Mouse (Mus musculus): ENCODE data around the gene Hmox2. TPM values are rescaled to one million over a fixed set of nuclear protein-coding genes. Genes with fewer than 3 reads are reported as not detected.
A peak's percentile ranks its signal among the peaks of the same experiment; 100 is the strongest.
"Not testable (repeated sequence)": the region's sequence is repeated elsewhere in the genome, so short reads cannot be mapped to it uniquely, and the experiment has no call there.

Gene Hmox2
- 102 and 107 TPM in 2 replicates for polyA plus RNA-seq (2015; fragmentation: Nextera tagmentation; extraction: Ambion mirVana)

- WGBS: 5% methylated on average over 35 of the region's 35 CpGs
- DNase-seq (ENCODE audit: low spot score) (peak; percentile 93), ATAC-seq (replicated peaks; ENCODE audit: low FRiP score, low read depth) (peak; percentile 93)
- peak within 1 kb of the TSS; percentile 86 for H3K27ac ChIP-seq
- no peak for TF ChIP-seq CTCF (IDR thresholded peaks at IDR 0.05; ENCODE audit: low read depth)
- H3K4me1 ChIP-seq (replicated peaks; ENCODE audit: insufficient read depth, low read length): 0 out of 2 replicates have a peak, but pooled peaks cover 4% of the 10 kb centered on the region
- no peaks in the 10 kb centered on the region for H3K9me3 ChIP-seq (replicated peaks; ENCODE audit: low read length)
- no peaks in the 10 kb centered on the region for H3K27me3 ChIP-seq (ENCODE audit: insufficient read depth, low read length)
- H3K4me2 ChIP-seq (ENCODE audit: low read length): peak within 1 kb of the TSS; percentile 77
- peak within 1 kb of the TSS; percentile 78 for H3K4me3 ChIP-seq (replicated peaks; ENCODE audit: low read depth, low read length)
- H3K9ac ChIP-seq (ENCODE audit: low read depth, low read length): peak within 1 kb of the TSS; percentile 84
- H3K36me3 ChIP-seq (ENCODE audit: insufficient read depth, low read length): no peaks in the 10 kb centered on the region
Measured at GRCm38 (mm10) chr16:4725780-4726527, at the start of gene Hmox2. Hmox2 (plus strand) TSS chr16:4726361.

- Histone ChIP-seq H3K27me3 (ENCODE audit: insufficient read depth, low read length) (no peaks in the 10 kb centered on the region), H3K9me3 (replicated peaks; ENCODE audit: low read length) (no peaks in the 10 kb centered on the region), H3K9ac (ENCODE audit: low read depth, low read length) (0 out of 2 replicates have a peak overlapping the region, but pooled peaks have one; percentile 13), H3K36me3 (ENCODE audit: insufficient read depth, low read length) (peaks cover 29% of the 10 kb centered on the region), H3K4me2 (ENCODE audit: low read length) (no peak overlapping the region), H3K4me1 (replicated peaks; ENCODE audit: insufficient read depth, low read length) (peaks cover 8% of the 10 kb centered on the region; the same call in 1 of the 2 replicates), H3K4me3 (replicated peaks; ENCODE audit: low read depth, low read length) (no peak overlapping the region), H3K27ac (no peak overlapping the region)
- DNase-seq (ENCODE audit: low spot score) (no peak), ATAC-seq (replicated peaks; ENCODE audit: low FRiP score, low read depth) (no peak)
- 89% methylated on average over 5 of the region's 5 CpGs for WGBS
- TF ChIP-seq CTCF (IDR thresholded peaks at IDR 0.05; ENCODE audit: low read depth): no peak
Measured at GRCm38 (mm10) chr16:4676836-4677235, 49.3 kb upstream of the Hmox2 start.

- no peak overlapping the region for H3K27ac ChIP-seq
- TF ChIP-seq CTCF (IDR thresholded peaks at IDR 0.05; ENCODE audit: low read depth): no peak
- no peaks in the 10 kb centered on the region for H3K27me3 ChIP-seq (ENCODE audit: insufficient read depth, low read length)
- DNase-seq (ENCODE audit: low spot score) (no peak), ATAC-seq (replicated peaks; ENCODE audit: low FRiP score, low read depth) (no peak)
- peaks cover 8% of the 10 kb centered on the region; the same call in 1 of the 2 replicates for H3K4me1 ChIP-seq (replicated peaks; ENCODE audit: insufficient read depth, low read length)
- H3K9ac ChIP-seq (ENCODE audit: low read depth, low read length): no peak overlapping the region
- no peak overlapping the region for H3K4me3 ChIP-seq (replicated peaks; ENCODE audit: low read depth, low read length)
- H3K9me3 ChIP-seq (replicated peaks; ENCODE audit: low read length): no peaks in the 10 kb centered on the region
- no peak overlapping the region for H3K4me2 ChIP-seq (ENCODE audit: low read length)
- peaks cover 25% of the 10 kb centered on the region for H3K36me3 ChIP-seq (ENCODE audit: insufficient read depth, low read length)
- WGBS: 91% methylated on average over 5 of the region's 5 CpGs
Measured at GRCm38 (mm10) chr16:4678080-4678479, 48.1 kb upstream of the Hmox2 start.

GRCm38 (mm10) chr16:4679121-4680018 lies 46.8 kb upstream of the Hmox2 start, which contains the start of gene Coro7:
Coro7 (minus strand) TSS chr16:4679777.
- H3K27me3 ChIP-seq (ENCODE audit: insufficient read depth, low read length): no peaks in the 10 kb centered on the region
- no peaks in the 10 kb centered on the region for H3K9me3 ChIP-seq (replicated peaks; ENCODE audit: low read length)
- ATAC-seq (replicated peaks; ENCODE audit: low FRiP score, low read depth) (peak; percentile 92), DNase-seq (ENCODE audit: low spot score) (peak; percentile 98)
- under 1% methylated on average over 47 of the region's 47 CpGs for WGBS
- TF ChIP-seq CTCF (IDR thresholded peaks at IDR 0.05; ENCODE audit: low read depth): no peak
- H3K9ac ChIP-seq (ENCODE audit: low read depth, low read length): peak within 1 kb of the TSS; percentile 57
- peak within 1 kb of the TSS; percentile 70 for H3K27ac ChIP-seq
- peaks cover 14% of the 10 kb centered on the region for H3K36me3 ChIP-seq (ENCODE audit: insufficient read depth, low read length)
- H3K4me3 ChIP-seq (replicated peaks; ENCODE audit: low read depth, low read length): peak within 1 kb of the TSS; percentile 66
- H3K4me1 ChIP-seq (replicated peaks; ENCODE audit: insufficient read depth, low read length): peaks cover 8% of the 10 kb centered on the region; the same call in 1 of the 2 replicates
- H3K4me2 ChIP-seq (ENCODE audit: low read length): peak within 1 kb of the TSS; percentile 93

GRCm38 (mm10) chr16:4680922-4681455 lies 45.2 kb upstream of the Hmox2 start:
- H3K4me1 ChIP-seq (replicated peaks; ENCODE audit: insufficient read depth, low read length): peaks cover 13% of the 10 kb centered on the region; the same call in 1 of the 2 replicates
- H3K27ac ChIP-seq; H3K27me3 ChIP-seq (ENCODE audit: insufficient read depth, low read length); H3K4me3 ChIP-seq (replicated peaks; ENCODE audit: low read depth, low read length); H3K36me3 ChIP-seq (ENCODE audit: insufficient read depth, low read length); DNase-seq (ENCODE audit: low spot score); H3K9ac ChIP-seq (ENCODE audit: low read depth, low read length); ATAC-seq (replicated peaks; ENCODE audit: low FRiP score, low read depth); H3K9me3 ChIP-seq (replicated peaks; ENCODE audit: low read length); H3K4me2 ChIP-seq (ENCODE audit: low read length): not testable (repeated sequence)
- 74% methylated on average over 3 of the region's 3 CpGs for WGBS

Data from kidney, postnatal 0 days (tissue).